Mouse (Mus musculus) embryonic facial prominence, embryonic 10.5 days (tissue): ENCODE measurements around the gene Fut1. TPM values are rescaled to one million over a fixed set of nuclear protein-coding genes. Genes with fewer than 3 reads are reported as not detected.
A peak's percentile ranks its signal among the peaks of the same experiment; 100 is the strongest.

Experiments used
- DNase-seq: peaks from one replicate; pipeline ENCODE4 v3.0.0-alpha.2; 2017; ENCODE audit warnings: low spot score
- H3K27ac ChIP-seq: fragments of 300-500 bp; sonication (generic); replicated peaks from 2 replicates; pipeline ENCODE4 v1.5.1; 2016; ENCODE audit warnings: mild to moderate bottlenecking
- H3K27me3 ChIP-seq: fragments of 300-500 bp; sonication (generic); replicated peaks from 2 replicates; pipeline ENCODE4 v1.6.1; 2016; ENCODE audit warnings: low read depth, mild to moderate bottlenecking; ENCODE audit not compliant: poor library complexity, severe bottlenecking
- H3K36me3 ChIP-seq: fragments of 300-500 bp; sonication (generic); replicated peaks from 2 replicates; pipeline ENCODE4 v1.6.1; 2016; ENCODE audit warnings: mild to moderate bottlenecking, moderate library complexity
- H3K4me1 ChIP-seq: fragments of 300-500 bp; sonication (generic); 2 replicates; pipeline ENCODE4 v1.6.1; 2016
- H3K4me3 ChIP-seq: fragments of 300-500 bp; sonication (generic); 2 replicates; pipeline ENCODE4 v1.5.1; 2016; ENCODE audit warnings: mild to moderate bottlenecking, moderate library complexity
- H3K9me3 ChIP-seq: fragments of 300-500 bp; sonication (generic); 2 replicates; pipeline ENCODE4 v1.6.1; 2016; ENCODE audit warnings: mild to moderate bottlenecking
- WGBS: fragments of 180-500 bp; shearing (Covaris S2); methylation state at CpG from one replicate; pipeline ENCODE4 v1.1.7; 2016; 5-methylcytosine and 5-hydroxymethylcytosine counted together
- polyA plus RNA-seq: library from polyadenylated mRNA; unstranded; fragments of >200 nt; fragmentation: Nextera tagmentation; extraction: Ambion mirVana; gene quantifications from 2 replicates; pipeline ENCODE4 v1.2.1, GENCODE M21; 2016

Fut1 gene
- polyA plus RNA-seq, 1 experiment from 2014 or later: 0.07 TPM

- no peak overlapping the region for H3K4me3 ChIP-seq
- no peaks in the 10 kb centered on the region for H3K36me3 ChIP-seq
- no peak overlapping the region for H3K27ac ChIP-seq
- H3K27me3 ChIP-seq: peaks cover 66% of the 10 kb centered on the region
- WGBS: 83% methylated on average over 5 of the region's 5 CpGs
- peaks cover 21% of the 10 kb centered on the region for H3K4me1 ChIP-seq
- no peak for DNase-seq
- H3K9me3 ChIP-seq: no peaks in the 10 kb centered on the region
These were observed 1.2 kb downstream of the Fut1 start for GRCm38 (mm10) chr7:45618316-45618715.

GRCm38 (mm10) chr7:45619592-45619991 lies 2.5 kb downstream of the Fut1 start:
- no peak for DNase-seq
- WGBS: 87% methylated on average over 5 of the region's 5 CpGs
- peaks cover 62% of the 10 kb centered on the region for H3K27me3 ChIP-seq
- H3K9me3 ChIP-seq: no peaks in the 10 kb centered on the region
- H3K27ac ChIP-seq: no peak overlapping the region
- H3K36me3 ChIP-seq: no peaks in the 10 kb centered on the region
- peaks cover 21% of the 10 kb centered on the region for H3K4me1 ChIP-seq
- H3K4me3 ChIP-seq: no peak overlapping the region

- 32% methylated on average over 9 of the region's 9 CpGs for WGBS
- Histone ChIP-seq H3K4me3 (peak within 1 kb of the TSS; percentile 28; the same call in 1 of the 2 replicates), H3K36me3 (no peaks in the 10 kb centered on the region), H3K9me3 (no peaks in the 10 kb centered on the region), H3K4me1 (peaks cover 11% of the 10 kb centered on the region), H3K27me3 (peaks cover 61% of the 10 kb centered on the region), H3K27ac (no peak within 1 kb of the TSS)
- DNase-seq: peak; percentile 45
These were observed 4.4 kb downstream of the Fut1 start, which contains the start of gene Izumo1 for GRCm38 (mm10) chr7:45621443-45621842. Gene Izumo1 (plus strand): TSS chr7:45621811.

- Histone ChIP-seq H3K9me3 (no peaks in the 10 kb centered on the region), H3K4me1 (peaks cover 5% of the 10 kb centered on the region), H3K27me3 (peaks cover 61% of the 10 kb centered on the region), H3K36me3 (no peaks in the 10 kb centered on the region), H3K27ac (no peak overlapping the region), H3K4me3 (no peak overlapping the region)
- no peak for DNase-seq
- WGBS: 94% methylated on average over 11 of the region's 11 CpGs
These were observed 6.4 kb downstream of the Fut1 start for GRCm38 (mm10) chr7:45623507-45623906.

GRCm38 (mm10) chr7:45624718-45625117 lies 7.6 kb downstream of the Fut1 start:
- Histone ChIP-seq H3K4me1 (peaks cover 11% of the 10 kb centered on the region), H3K9me3 (no peaks in the 10 kb centered on the region), H3K27ac (no peak overlapping the region), H3K4me3 (no peak overlapping the region), H3K27me3 (peaks cover 61% of the 10 kb centered on the region), H3K36me3 (no peaks in the 10 kb centered on the region)
- 85% methylated on average over 3 of the region's 3 CpGs for WGBS
- DNase-seq: no peak

GRCm38 (mm10) chr7:45625481-45625880 lies 8.4 kb downstream of the Fut1 start:
- H3K4me3 ChIP-seq: no peak overlapping the region
- H3K4me1 ChIP-seq: peaks cover 11% of the 10 kb centered on the region
- no peaks in the 10 kb centered on the region for H3K36me3 ChIP-seq
- 90% methylated on average over 8 of the region's 8 CpGs for WGBS
- peaks cover 61% of the 10 kb centered on the region for H3K27me3 ChIP-seq
- DNase-seq: no peak
- H3K27ac ChIP-seq: no peak overlapping the region
- no peaks in the 10 kb centered on the region for H3K9me3 ChIP-seq

GRCm38 (mm10) chr7:45626571-45627076 lies 9.5 kb downstream of the Fut1 start:
- 84% methylated on average over 7 of the region's 7 CpGs for WGBS
- peaks cover 71% of the 10 kb centered on the region for H3K27me3 ChIP-seq
- H3K9me3 ChIP-seq: no peaks in the 10 kb centered on the region
- H3K36me3 ChIP-seq: no peaks in the 10 kb centered on the region
- no peak overlapping the region for H3K4me3 ChIP-seq
- peaks cover 11% of the 10 kb centered on the region for H3K4me1 ChIP-seq
- DNase-seq: no peak
- no peak overlapping the region for H3K27ac ChIP-seq

GRCm38 (mm10) chr7:45627261-45627660 lies 10.2 kb downstream of the Fut1 start, which contains the start of gene Rasip1:
Gene Rasip1 (plus strand): TSS chr7:45627488.
- no peaks in the 10 kb centered on the region for H3K36me3 ChIP-seq
- peaks cover 13% of the 10 kb centered on the region for H3K4me1 ChIP-seq
- DNase-seq: peak; percentile 21
- WGBS: 79% methylated on average over 9 of the region's 9 CpGs
- H3K9me3 ChIP-seq: no peaks in the 10 kb centered on the region
- peaks cover 78% of the 10 kb centered on the region for H3K27me3 ChIP-seq
- peak within 1 kb of the TSS; percentile 72 for H3K4me3 ChIP-seq
- peak within 1 kb of the TSS; percentile 86 for H3K27ac ChIP-seq

GRCm38 (mm10) chr7:45628364-45629294 lies 11.5 kb downstream of the Fut1 start:
- H3K36me3 ChIP-seq: no peaks in the 10 kb centered on the region
- H3K4me3 ChIP-seq: peak overlapping the region; percentile 72
- peak overlapping the region; percentile 86 for H3K27ac ChIP-seq
- peaks cover 91% of the 10 kb centered on the region for H3K27me3 ChIP-seq
- peak; percentile 91 for DNase-seq
- 1% methylated on average over 105 of the region's 105 CpGs for WGBS
- no peaks in the 10 kb centered on the region for H3K9me3 ChIP-seq
- H3K4me1 ChIP-seq: peaks cover 19% of the 10 kb centered on the region

GRCm38 (mm10) chr7:45630064-45630907 lies 13.2 kb downstream of the Fut1 start:
- no peak for DNase-seq
- Histone ChIP-seq H3K9me3 (no peaks in the 10 kb centered on the region), H3K4me1 (peaks cover 23% of the 10 kb centered on the region), H3K36me3 (no peaks in the 10 kb centered on the region), H3K4me3 (0 out of 2 replicates have a peak overlapping the region, but pooled peaks have one; percentile 11), H3K27ac (no peak overlapping the region), H3K27me3 (peaks cover 86% of the 10 kb centered on the region)
- 72% methylated on average over 23 of the region's 23 CpGs for WGBS

GRCm38 (mm10) chr7:45632499-45632898 lies 15.4 kb downstream of the Fut1 start:
- H3K27me3 ChIP-seq: peaks cover 64% of the 10 kb centered on the region
- peak overlapping the region; percentile 80 for H3K27ac ChIP-seq

More at GRCm38 (mm10) chr7:45632499-45632898, 15.4 kb downstream of the Fut1 start:
- Histone ChIP-seq H3K9me3 (peaks cover 7% of the 10 kb centered on the region; the same call in 1 of the 2 replicates), H3K4me1 (peaks cover 25% of the 10 kb centered on the region), H3K4me3 (peak overlapping the region; percentile 52), H3K36me3 (peaks cover 14% of the 10 kb centered on the region)
- 18% methylated on average over 35 of the region's 35 CpGs for WGBS
- peak; percentile 69 for DNase-seq
